Mouse (Mus musculus) spleen, adult 2 months (tissue): ENCODE measurements around the gene Oxtr.

Experiments used
- CTCF ChIP-seq: fragments of 200-500 bp; IDR thresholded peaks from 2 replicates; pipeline ENCODE4 v1.5.1; 2011; ENCODE audit warnings: mild to moderate bottlenecking, inconsistent platforms; ENCODE audit not compliant: insufficient read depth, insufficient read length, insufficient replicate concordance; ENCODE audit errors: extremely low read depth
- POLR2A ChIP-seq: fragments of 200-500 bp; IDR thresholded peaks from 2 replicates; pipeline ENCODE4 v1.6.1; 2011; ENCODE audit warnings: low read depth, low read length, inconsistent platforms

- TF ChIP-seq POLR2A (no peak), CTCF (no peak)
These were observed 11.4 kb upstream of the Oxtr start for GRCm38 (mm10) chr6:112501156-112501555.
